Mouse (Mus musculus): ENCODE results near the gene Nutf2-ps1. TPM values are rescaled to one million over a fixed set of nuclear protein-coding genes. Genes with fewer than 3 reads are reported as not detected.
"Not testable (repeated sequence)": the region's sequence is repeated elsewhere in the genome, so short reads cannot be mapped to it uniquely, and the experiment has no call there.

Nutf2-ps1 gene
- total RNA-seq (2021) = 10 to 100 TPM; 49.2 to 59.9 TPM
- long read RNA-seq, experiment 1, transcript Nutf2-ps1-201 (1 exons, 901 nt) = major isoform, 6 of 6 reads
- long read RNA-seq, experiment 1, partial matches to known transcripts = 0 of 6 reads
- long read RNA-seq, experiment 1, other reads (novel, unspliced or antisense) = 0 of 6 reads
- long read RNA-seq, experiment 2, transcript Nutf2-ps1-201 (1 exons, 901 nt) = major isoform, 10 of 10 reads
- long read RNA-seq, experiment 2, partial matches to known transcripts = 0 of 10 reads
- long read RNA-seq, experiment 2, other reads (novel, unspliced or antisense) = 0 of 10 reads

DNA sequence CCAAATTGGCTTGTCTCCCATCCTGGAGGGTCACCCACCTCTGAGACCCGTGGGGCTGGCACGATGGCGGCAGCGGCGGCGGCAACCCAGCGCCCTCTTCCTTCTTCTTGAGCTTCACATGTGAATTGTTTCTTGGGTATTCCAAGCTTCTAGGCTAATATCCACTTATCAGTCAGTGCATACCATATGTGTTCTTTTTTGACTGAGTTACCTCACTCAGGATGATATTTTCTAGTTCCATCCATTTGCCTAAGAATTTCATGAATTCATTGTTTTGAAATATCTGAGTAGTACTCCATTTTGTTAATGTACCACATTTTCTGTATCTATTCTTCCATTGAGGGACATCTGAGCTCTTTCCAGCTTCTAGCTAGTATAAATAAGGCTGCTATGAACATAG is at the start of gene Nutf2-ps1:
Gene Nutf2-ps1, minus strand, starts transcription at position 101 of the 400 bp plus-strand sequence.
- intact Hi-C loops (cut with DNase I); DNase-seq (ENCODE audit: low spot score in 2 of 2): not testable (repeated sequence)

- intact Hi-C loops (cut with DNase I) = loop anchor here (5.0 kb wide), 1 partner anchor 36 kb away; the partner anchor contains the start of gene Smc3
- DNase-seq (ENCODE audit: low spot score in 2 of 2) = no peak
Observed at GRCm38 (mm10) chr19:53638041-53638440, 49.2 kb upstream of the Nutf2-ps1 start.

DNA sequence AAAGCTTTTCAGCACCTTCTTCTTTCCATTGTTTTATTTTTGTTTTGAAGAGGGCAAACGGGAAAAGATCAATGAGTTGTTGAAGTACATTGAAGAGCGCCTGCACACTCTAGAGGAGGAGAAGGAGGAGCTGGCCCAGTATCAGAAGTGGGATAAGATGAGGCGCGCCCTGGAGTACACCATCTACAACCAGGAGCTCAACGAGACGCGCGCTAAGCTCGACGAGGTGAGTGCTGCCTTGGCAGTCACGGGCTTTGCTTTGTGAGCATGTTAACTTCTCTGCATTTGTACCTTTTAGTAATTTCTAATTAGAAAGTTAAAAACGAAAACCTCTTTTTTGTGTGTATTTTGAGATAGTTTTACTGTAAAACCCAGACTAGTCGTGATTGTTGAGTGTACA is 32.8 kb upstream of the Nutf2-ps1 start:
- DNase-seq (ENCODE audit: low spot score in 2 of 2) = no peak
- intact Hi-C loops (cut with DNase I) = no loop called here

DNA sequence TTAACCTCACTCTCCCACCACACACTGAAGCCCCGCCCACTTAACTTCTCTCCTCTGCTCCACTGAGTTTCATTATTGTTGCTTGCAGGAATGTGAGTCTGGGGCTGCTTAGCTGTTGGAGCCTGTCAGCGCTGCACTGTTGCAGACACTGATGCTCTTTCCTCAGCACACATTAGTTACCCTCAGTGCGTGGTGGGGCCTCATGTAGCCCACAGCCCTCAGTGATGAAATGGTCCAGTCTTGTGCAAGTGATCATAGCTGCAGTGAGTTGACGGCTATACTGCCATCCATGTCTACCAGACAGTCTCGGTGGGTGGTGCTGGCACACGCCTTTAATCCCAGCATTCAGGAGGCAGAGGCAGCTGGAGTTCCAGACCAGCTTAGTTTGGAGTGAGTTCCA is 20.1 kb upstream of the Nutf2-ps1 start:
- intact Hi-C loops (cut with DNase I) = no loop called here
- no peak for DNase-seq (ENCODE audit: low spot score in 2 of 2)

GRCm38 (mm10) chr19:53601363-53601655 is 12.4 kb upstream of the Nutf2-ps1 start:
- DNase-seq (ENCODE audit: low spot score in 2 of 2) = no peak
- intact Hi-C loops (cut with DNase I) = loop anchor here (5.0 kb wide), 1 partner anchor 36 kb away; no protein-coding TSS in a partner anchor

GRCm38 (mm10) chr19:53600549-53601362 is 11.9 kb upstream of the Nutf2-ps1 start:
- DNase-seq (ENCODE audit: low spot score in 2 of 2) = peak; percentile 53 to 59
- intact Hi-C loops (cut with DNase I) = loop anchor here (5.0 kb wide), 1 partner anchor 37 kb away; no protein-coding TSS in a partner anchor

DNA sequence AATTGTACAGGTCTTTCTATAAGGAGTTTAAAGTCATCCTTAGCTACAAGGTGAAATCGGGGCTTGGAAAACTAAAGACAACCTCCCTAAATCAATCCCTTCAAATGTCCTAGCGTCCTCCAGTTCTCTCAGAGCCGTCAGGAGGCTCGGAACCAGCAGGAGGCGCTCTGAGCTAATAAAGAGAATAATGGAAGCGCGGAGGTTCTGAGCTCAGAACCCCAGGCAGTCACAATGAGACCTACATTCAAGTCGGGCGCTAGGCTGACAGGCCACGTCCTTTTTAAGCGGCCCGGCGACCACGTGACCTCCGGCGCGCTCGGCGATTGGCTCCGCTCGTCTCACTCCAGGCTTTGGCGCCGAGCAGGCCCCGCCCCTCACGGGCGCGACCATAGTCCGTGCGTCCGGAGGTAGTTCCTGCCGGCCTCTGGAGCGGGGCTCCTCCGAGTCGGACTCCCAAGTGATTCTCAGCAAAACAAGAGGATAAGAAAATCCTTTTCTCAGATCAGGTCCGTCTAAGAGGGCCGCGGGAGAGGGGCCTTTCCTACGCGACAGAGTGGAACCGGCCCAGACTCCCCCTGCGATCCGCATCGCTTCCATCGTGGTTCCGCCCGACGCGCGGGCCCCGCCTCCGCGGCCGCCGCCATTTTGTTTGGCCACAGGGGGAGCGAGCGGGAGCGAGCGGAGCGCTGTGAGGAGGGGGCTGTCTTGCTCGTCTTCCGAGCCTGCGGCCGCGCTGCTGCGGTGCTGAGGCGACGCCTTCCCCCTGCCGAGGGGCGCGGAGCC is 11.1 kb upstream of the Nutf2-ps1 start, which contains the start of gene Smc3:
Gene Smc3, plus strand, starts transcription at position 642 of the 783 bp plus-strand sequence.
- DNase-seq (ENCODE audit: low spot score in 2 of 2) = peak; percentile 99
- intact Hi-C loops (cut with DNase I) = loop anchor here (5.0 kb wide), 1 partner anchor 37 kb away; no protein-coding TSS in a partner anchor

DNA sequence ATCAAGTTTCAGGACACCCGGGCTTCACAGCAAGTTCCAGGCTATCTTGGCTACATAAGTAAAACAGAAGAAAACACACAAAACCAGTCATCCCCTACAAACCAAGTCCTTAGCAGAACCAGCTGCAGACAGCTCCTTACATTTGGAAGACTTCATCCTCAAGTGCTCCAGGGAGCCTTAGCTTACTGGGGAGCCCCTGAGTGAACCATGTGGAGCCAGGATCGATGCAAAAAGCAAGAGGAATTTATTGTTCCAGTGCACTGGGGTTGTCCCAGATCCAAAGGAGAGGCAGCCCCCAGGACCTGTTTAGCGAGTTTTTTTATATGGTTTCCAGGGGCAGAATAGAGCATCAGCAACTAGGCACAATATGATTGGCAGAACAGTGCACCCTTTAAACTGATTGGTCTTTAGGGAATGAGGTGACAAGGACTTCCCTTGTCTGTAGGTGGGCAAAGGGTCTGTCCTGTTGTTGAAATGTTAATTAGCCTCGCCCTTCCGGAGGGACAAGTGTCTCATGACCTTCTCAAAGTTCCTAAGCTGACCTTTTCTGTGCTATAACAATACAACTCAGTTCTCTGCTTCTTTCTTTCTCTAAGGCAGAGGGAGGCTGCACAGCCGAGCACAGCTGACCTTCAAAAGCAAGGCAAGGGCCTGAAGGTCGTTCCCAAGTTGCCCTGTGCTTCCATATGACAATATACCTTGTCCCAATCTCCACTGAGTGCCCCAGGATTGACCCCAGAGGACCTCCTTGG is 8.0 kb upstream of the Nutf2-ps1 start:
- intact Hi-C loops (cut with DNase I) = no loop called here
- no peak for DNase-seq (ENCODE audit: low spot score in 2 of 2)

DNA sequence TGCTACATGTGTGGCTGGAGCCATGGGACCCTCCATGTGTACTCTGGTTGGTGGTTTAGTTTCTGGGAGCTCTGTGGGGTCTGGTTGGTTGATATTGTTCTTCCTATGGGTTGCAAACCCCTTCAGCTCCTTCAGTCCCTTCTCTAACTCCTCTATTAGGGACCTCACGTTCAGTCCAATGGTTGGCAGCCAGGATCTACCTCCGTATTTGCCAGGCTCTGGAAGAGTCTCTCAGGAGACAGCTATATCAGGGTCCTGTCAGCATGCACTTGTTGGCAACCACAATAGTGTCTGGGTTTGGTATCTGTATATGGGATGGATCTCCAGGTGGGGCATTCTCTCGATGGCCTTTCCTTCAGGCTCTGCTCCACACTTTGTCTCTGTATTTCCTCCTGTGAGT is 1.2 kb downstream of the Nutf2-ps1 start:
- intact Hi-C loops (cut with DNase I); DNase-seq (ENCODE audit: low spot score in 2 of 2): not testable (repeated sequence)

DNA sequence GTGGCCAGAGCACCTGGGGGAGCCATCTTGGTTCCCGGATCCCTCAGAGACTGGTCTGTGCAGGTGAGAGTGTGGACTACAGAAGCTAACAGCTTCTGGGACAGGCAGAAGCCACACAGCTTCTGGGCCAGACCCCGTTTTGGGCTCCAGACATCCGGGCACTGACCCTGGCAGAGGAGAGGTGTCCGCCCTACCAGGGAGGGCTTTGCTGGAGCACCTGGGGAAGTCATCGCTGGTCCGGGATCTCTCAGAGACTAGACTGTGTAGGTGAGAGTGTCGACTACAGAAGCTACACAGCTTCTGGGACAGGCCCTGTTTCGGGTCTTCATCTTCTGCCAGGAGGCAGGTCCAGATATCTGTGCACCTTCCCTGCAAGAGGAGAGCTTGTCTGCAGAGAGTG is 8.6 kb downstream of the Nutf2-ps1 start:
- DNase-seq (ENCODE audit: low spot score in 2 of 2); intact Hi-C loops (cut with DNase I): not testable (repeated sequence)

- intact Hi-C loops (cut with DNase I) = loop anchor here (1.0 kb wide), 1 partner anchor 184 kb away; no protein-coding TSS in a partner anchor
- DNase-seq (ENCODE audit: low spot score in 2 of 2) = peak; percentile 63 to 76
Observed at GRCm38 (mm10) chr19:53578597-53579252, 10.1 kb downstream of the Nutf2-ps1 start.

GRCm38 (mm10) chr19:53577025-53577800 is 11.7 kb downstream of the Nutf2-ps1 start:
- intact Hi-C loops (cut with DNase I) = no loop called here
- DNase-seq (ENCODE audit: low spot score in 2 of 2) = no peak

DNA sequence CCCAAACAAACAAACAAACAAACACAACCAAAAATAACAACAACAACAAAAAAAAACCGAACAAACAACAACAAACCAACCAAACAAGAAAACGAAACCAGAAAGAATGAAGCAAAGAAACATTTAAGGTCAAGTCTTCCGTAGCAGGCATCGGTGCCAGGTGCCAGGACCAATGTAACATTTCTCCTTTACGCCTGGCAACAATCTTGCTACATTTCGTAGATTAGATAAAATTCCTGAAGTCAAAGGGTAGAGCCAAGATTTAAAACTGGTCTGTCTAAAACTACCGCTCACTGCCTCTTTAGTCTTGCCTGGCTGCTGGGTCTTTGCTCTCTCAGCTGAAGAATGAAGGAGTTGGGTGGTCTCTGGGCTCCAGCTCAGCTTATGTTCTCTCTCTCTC is 12.8 kb downstream of the Nutf2-ps1 start:
- intact Hi-C loops (cut with DNase I) = no loop called here
- DNase-seq (ENCODE audit: low spot score in 2 of 2) = no peak

DNA sequence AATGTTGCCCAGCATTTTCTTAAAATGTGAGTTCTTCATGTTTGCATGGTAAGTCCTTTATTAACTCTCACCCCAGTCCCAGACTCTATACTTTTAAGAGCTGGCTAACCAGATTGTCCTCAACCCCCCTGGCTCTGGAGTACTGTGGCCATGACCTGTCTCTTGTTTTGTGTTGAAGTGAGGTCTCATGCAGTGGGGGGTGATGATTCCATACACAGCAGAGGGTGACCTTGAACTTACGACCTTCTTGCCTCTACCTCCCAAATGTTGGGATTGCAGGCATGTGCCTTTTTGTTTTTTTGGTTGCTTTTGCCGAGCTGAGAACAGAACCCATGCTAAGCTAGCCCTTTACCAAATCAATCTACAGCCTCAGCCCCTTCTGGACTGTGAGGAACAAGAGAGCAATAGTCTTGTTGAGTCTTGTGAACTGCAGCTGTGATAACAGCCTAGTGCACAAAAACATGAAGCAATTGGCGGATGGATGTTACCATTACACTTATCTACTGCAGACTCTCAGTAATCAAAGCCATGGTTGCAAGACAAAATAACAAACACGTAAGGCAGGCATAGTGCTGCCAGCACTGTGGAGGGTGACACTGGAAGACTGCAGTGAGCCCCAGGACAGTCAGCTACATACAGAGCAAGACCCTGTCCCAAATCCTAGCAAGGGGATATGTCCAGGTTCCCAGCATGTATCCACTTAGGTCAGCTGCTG is 13.4 kb downstream of the Nutf2-ps1 start:
- intact Hi-C loops (cut with DNase I) = no loop called here

DNA sequence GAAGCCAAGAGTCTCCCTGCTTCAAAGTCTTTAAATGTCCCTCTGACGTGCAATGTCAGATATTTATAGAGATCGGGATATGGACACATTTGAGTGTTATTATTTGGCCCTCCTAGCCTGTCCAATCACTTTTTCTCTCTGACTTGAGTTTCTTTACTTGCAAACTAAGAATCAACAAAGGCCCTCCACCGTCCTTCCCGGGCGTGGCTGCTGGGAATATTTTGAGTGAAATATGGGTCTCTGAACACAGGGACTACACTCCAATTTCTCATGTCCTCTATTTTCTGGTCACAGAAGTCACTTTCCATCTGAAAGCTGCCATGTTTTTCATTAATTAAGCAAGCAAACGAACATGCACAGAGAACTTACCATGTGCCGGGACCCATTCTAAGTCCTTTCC is 14.3 kb downstream of the Nutf2-ps1 start:
- intact Hi-C loops (cut with DNase I) = no loop called here

More for the DNA sequence above, 13.4 kb downstream of the Nutf2-ps1 start:
- no peak for DNase-seq (ENCODE audit: low spot score in 2 of 2)

GRCm38 (mm10) chr19:53574131-53574530 is 14.7 kb downstream of the Nutf2-ps1 start:
- intact Hi-C loops (cut with DNase I) = no loop called here
- DNase-seq (ENCODE audit: low spot score in 2 of 2) = no peak

More for the DNA sequence above, 14.3 kb downstream of the Nutf2-ps1 start:
- DNase-seq (ENCODE audit: low spot score in 2 of 2) = no peak

DNA sequence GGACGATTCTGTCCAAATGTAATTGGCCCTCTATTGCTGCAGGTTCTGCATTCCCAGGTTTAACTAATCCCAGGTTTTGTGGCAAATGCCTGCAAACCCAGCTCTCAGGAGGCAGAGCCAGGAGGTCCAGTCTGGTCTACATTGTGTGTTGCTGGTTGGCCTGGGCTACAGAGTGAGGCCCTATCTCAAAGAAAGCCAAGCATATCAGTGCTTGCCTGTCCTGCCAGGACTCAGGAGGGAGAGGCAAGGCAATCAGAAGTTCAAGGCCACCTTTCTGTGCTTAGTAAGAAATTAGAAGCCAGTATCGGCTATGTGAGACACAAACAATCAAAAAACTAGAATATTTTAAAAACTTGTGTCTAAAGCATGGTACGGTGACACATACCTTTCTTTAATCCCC is 15.7 kb downstream of the Nutf2-ps1 start:
- no peak for DNase-seq (ENCODE audit: low spot score in 2 of 2)
- intact Hi-C loops (cut with DNase I) = no loop called here
